Mouse (Mus musculus) liver, postnatal 0 days (tissue): ENCODE data around the gene Scpep1.

ENCODE experiments used
- CTCF ChIP-seq: sonication (generic); IDR thresholded peaks from 2 replicates; pipeline ENCODE4 v1.5.1; 2016; ENCODE audit warnings: antibody characterized with exemption, low read depth
- EP300 ChIP-seq: IDR thresholded peaks from 2 replicates; pipeline ENCODE4 v1.6.1; 2016; ENCODE audit warnings: antibody characterized with exemption, low read depth, mild to moderate bottlenecking

GRCm38 (mm10) chr11:88884376-88885065, 70.7 kb downstream of the Scpep1 start:
- no peak for TF ChIP-seq CTCF
- TF ChIP-seq EP300, result no peak
